Mouse (Mus musculus) E14TG2a.4 (cell line): Measurements from ENCODE around the gene Gnao1.

ENCODE experiments used
- CTCF ChIP-seq: conservative IDR thresholded peaks from 2 replicates; pipeline ENCODE4 v1.5.1; 2014; ENCODE audit warnings: low read length
- NANOG ChIP-seq: IDR thresholded peaks from 2 replicates; pipeline ENCODE4 v1.6.1; 2014; ENCODE audit warnings: borderline replicate concordance, low read length, mixed read lengths
- POU5F1 ChIP-seq: IDR thresholded peaks from 2 replicates; pipeline ENCODE4 v1.6.1; 2014; ENCODE audit warnings: low read length, borderline replicate concordance

DNA sequence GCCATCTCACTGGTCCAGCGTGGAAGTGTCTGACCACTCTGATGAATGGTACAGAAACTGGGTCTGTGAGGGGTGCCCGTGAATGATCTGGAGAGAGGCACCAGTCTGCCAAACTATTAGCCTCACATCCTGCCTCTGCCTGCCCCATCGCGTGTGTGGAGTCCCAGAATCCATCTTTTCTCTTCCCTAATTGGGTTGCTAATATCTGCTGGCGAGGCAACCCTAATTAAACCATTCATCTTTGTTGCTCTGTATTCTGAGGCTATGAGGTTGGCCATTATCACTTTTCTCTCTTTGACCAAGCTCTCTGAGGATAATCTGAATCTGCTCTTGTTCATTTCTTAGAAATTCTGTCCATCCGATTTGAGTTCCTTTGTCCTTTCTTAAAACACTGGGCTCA, 121.6 kb downstream of the Gnao1 start:
- no peak for TF ChIP-seq CTCF
- no peak for TF ChIP-seq POU5F1
- TF ChIP-seq NANOG = no peak
